Mouse (Mus musculus): Measurements from ENCODE around the gene Abcb8. TPM values are rescaled to one million over a fixed set of nuclear protein-coding genes. Genes with fewer than 3 reads are reported as not detected.

Abcb8 gene
- total and polyA plus RNA-seq, 2 experiments from 2014 or later, result 44.6 to 64.1 TPM

- DNase-seq, result no peak
- no peak for ATAC-seq
- Histone ChIP-seq H3K36me3 (ENCODE audit: insufficient read depth) (no peaks in the 10 kb centered on the region), H3K4me1 (ENCODE audit: insufficient read depth) (no peaks in the 10 kb centered on the region), H3K4me3 (ENCODE audit: low read depth, low read length) (no peak overlapping the region), H3K4me2 (ENCODE audit: low read depth) (no peak overlapping the region), H3K9ac (no peak overlapping the region), H3K9me3 (ENCODE audit: low read length) (no peaks in the 10 kb centered on the region), H3K27ac (ENCODE audit: low read depth, low read length) (no peak overlapping the region), H3K27me3 (ENCODE audit: insufficient read depth, low read length) (no peaks in the 10 kb centered on the region)
- TF ChIP-seq CTCF (IDR thresholded peaks at IDR 0.05; ENCODE audit: low read depth), result no peak
- WGBS, result 86% methylated on average over 10 of the region's 10 CpGs
These were observed 28.5 kb upstream of the Abcb8 start for GRCm38 (mm10) chr5:24364963-24365362.

GRCm38 (mm10) chr5:24365528-24365927, 27.9 kb upstream of the Abcb8 start:
- H3K4me2 ChIP-seq (ENCODE audit: low read depth), result no peak overlapping the region
- no peak overlapping the region for H3K9ac ChIP-seq
- H3K36me3 ChIP-seq (ENCODE audit: insufficient read depth), result no peaks in the 10 kb centered on the region
- no peaks in the 10 kb centered on the region for H3K9me3 ChIP-seq (ENCODE audit: low read length)
- WGBS, result 56% methylated on average over 5 of the region's 5 CpGs
- H3K27ac ChIP-seq (ENCODE audit: low read depth, low read length), result no peak overlapping the region
- no peak for ATAC-seq
- no peak overlapping the region for H3K4me3 ChIP-seq (ENCODE audit: low read depth, low read length)
- TF ChIP-seq CTCF (IDR thresholded peaks at IDR 0.05; ENCODE audit: low read depth), result no peak
- no peaks in the 10 kb centered on the region for H3K27me3 ChIP-seq (ENCODE audit: insufficient read depth, low read length)
- no peak for DNase-seq
- no peaks in the 10 kb centered on the region for H3K4me1 ChIP-seq (ENCODE audit: insufficient read depth)

DNA sequence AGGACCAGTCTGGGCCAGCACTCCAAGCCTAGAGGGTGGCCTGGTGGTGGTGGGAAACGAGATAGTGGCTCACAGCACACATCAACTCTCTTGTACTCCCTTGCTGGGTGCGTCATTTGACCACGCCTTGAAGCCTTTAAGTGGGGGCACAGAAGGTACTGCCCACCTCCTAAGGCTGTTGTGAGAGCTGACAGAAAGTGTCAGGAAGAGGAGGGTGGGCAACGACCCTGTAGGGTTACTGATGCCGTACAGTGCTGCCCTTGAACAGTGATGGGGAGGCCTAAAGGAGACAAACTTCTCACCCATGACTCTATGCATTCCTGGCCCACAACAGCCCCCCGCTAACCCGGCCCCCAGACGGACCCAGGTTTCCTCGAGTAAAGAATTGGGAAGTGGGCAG, 27.0 kb upstream of the Abcb8 start:
- H3K36me3 ChIP-seq (ENCODE audit: insufficient read depth), result no peaks in the 10 kb centered on the region
- TF ChIP-seq CTCF (IDR thresholded peaks at IDR 0.05; ENCODE audit: low read depth), result no peak
- no peak overlapping the region for H3K4me2 ChIP-seq (ENCODE audit: low read depth)
- ATAC-seq, result no peak
- DNase-seq, result no peak
- no peak overlapping the region for H3K27ac ChIP-seq (ENCODE audit: low read depth, low read length)
- no peaks in the 10 kb centered on the region for H3K4me1 ChIP-seq (ENCODE audit: insufficient read depth)
- H3K9me3 ChIP-seq (ENCODE audit: low read length), result no peaks in the 10 kb centered on the region
- no peak overlapping the region for H3K4me3 ChIP-seq (ENCODE audit: low read depth, low read length)
- H3K27me3 ChIP-seq (ENCODE audit: insufficient read depth, low read length), result no peaks in the 10 kb centered on the region
- 90% methylated on average over 9 of the region's 9 CpGs for WGBS
- no peak overlapping the region for H3K9ac ChIP-seq

DNA sequence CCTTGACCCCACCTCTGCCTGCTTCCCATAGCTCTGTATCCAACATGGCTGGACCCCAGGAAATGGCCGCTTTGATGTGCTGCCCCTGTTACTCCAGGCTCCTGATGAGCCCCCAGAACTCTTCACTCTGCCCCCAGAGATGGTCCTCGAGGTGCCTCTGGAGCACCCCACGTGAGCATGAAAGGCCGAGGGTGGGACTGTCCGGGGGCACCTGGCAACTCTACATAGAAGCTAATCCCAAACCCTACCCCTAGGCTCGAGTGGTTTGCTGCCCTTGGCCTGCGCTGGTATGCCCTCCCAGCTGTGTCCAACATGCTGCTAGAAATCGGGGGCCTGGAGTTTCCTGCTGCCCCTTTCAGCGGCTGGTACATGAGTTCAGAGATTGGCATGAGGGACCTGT, 23.7 kb upstream of the Abcb8 start:
- no peaks in the 10 kb centered on the region for H3K36me3 ChIP-seq (ENCODE audit: insufficient read depth)
- H3K27me3 ChIP-seq (ENCODE audit: insufficient read depth, low read length), result no peaks in the 10 kb centered on the region
- WGBS, result 87% methylated on average over 9 of the region's 9 CpGs
- ATAC-seq, result no peak
- H3K9ac ChIP-seq, result no peak overlapping the region
- H3K4me2 ChIP-seq (ENCODE audit: low read depth), result no peak overlapping the region
- H3K4me1 ChIP-seq (ENCODE audit: insufficient read depth), result no peaks in the 10 kb centered on the region
- no peak for TF ChIP-seq CTCF (IDR thresholded peaks at IDR 0.05; ENCODE audit: low read depth)
- DNase-seq, result no peak
- no peak overlapping the region for H3K4me3 ChIP-seq (ENCODE audit: low read depth, low read length)
- H3K9me3 ChIP-seq (ENCODE audit: low read length), result no peaks in the 10 kb centered on the region
- H3K27ac ChIP-seq (ENCODE audit: low read depth, low read length), result no peak overlapping the region

DNA sequence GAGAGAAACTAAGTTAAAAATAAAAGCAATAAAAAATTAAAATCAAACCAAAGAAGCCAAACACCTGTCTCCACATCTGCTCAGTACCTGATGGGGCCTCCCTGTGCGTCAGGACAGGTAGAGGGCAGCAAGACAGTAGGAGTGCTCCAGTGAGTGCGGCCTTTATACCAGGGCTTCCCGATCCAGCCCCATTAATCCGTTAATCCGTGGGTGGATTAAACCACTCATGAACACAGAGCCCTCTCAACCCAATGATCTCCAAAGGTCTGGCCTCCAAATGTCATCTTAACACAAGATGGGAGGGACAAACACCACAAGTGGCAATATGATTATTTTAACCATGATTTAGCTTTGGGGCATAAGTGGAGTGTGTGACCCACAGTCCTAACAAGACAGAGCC, 19.7 kb upstream of the Abcb8 start:
- Histone ChIP-seq H3K9me3 (ENCODE audit: low read length) (no peaks in the 10 kb centered on the region), H3K4me2 (ENCODE audit: low read depth) (no peak overlapping the region), H3K4me1 (ENCODE audit: insufficient read depth) (no peaks in the 10 kb centered on the region), H3K36me3 (ENCODE audit: insufficient read depth) (no peaks in the 10 kb centered on the region), H3K4me3 (ENCODE audit: low read depth, low read length) (no peak overlapping the region), H3K27me3 (ENCODE audit: insufficient read depth, low read length) (no peaks in the 10 kb centered on the region), H3K27ac (ENCODE audit: low read depth, low read length) (no peak overlapping the region), H3K9ac (no peak overlapping the region)
- ATAC-seq, result no peak
- no peak for TF ChIP-seq CTCF (IDR thresholded peaks at IDR 0.05; ENCODE audit: low read depth)
- DNase-seq, result no peak
- 53% methylated on average over 5 of the region's 5 CpGs for WGBS

- Histone ChIP-seq H3K27ac (ENCODE audit: low read depth, low read length) (no peak overlapping the region), H3K4me2 (ENCODE audit: low read depth) (no peak overlapping the region), H3K4me1 (ENCODE audit: insufficient read depth) (no peaks in the 10 kb centered on the region), H3K27me3 (ENCODE audit: insufficient read depth, low read length) (no peaks in the 10 kb centered on the region), H3K4me3 (ENCODE audit: low read depth, low read length) (no peak overlapping the region), H3K9ac (no peak overlapping the region), H3K9me3 (ENCODE audit: low read length) (no peaks in the 10 kb centered on the region), H3K36me3 (ENCODE audit: insufficient read depth) (no peaks in the 10 kb centered on the region)
- TF ChIP-seq CTCF (IDR thresholded peaks at IDR 0.05; ENCODE audit: low read depth), result no peak
- ATAC-seq (peak; percentile 12; the same call in 1 of the 2 replicates), DNase-seq (peak; percentile 61)
- 11% methylated on average over 6 of the region's 6 CpGs for WGBS
These were observed 19.2 kb upstream of the Abcb8 start for GRCm38 (mm10) chr5:24374216-24374615.

- H3K9ac ChIP-seq, result no peak overlapping the region
- H3K27me3 ChIP-seq (ENCODE audit: insufficient read depth, low read length), result no peaks in the 10 kb centered on the region
- H3K4me2 ChIP-seq (ENCODE audit: low read depth), result no peak overlapping the region
- TF ChIP-seq CTCF (IDR thresholded peaks at IDR 0.05; ENCODE audit: low read depth), result no peak
- H3K4me3 ChIP-seq (ENCODE audit: low read depth, low read length), result no peak overlapping the region
- no peaks in the 10 kb centered on the region for H3K36me3 ChIP-seq (ENCODE audit: insufficient read depth)
- no peak for DNase-seq
- WGBS, result 58% methylated on average over 7 of the region's 7 CpGs
- H3K4me1 ChIP-seq (ENCODE audit: insufficient read depth), result no peaks in the 10 kb centered on the region
- peak; percentile 47 for ATAC-seq
- no peak overlapping the region for H3K27ac ChIP-seq (ENCODE audit: low read depth, low read length)
- no peaks in the 10 kb centered on the region for H3K9me3 ChIP-seq (ENCODE audit: low read length)
These were observed 18.7 kb upstream of the Abcb8 start for GRCm38 (mm10) chr5:24374666-24375328.
